Mouse (Mus musculus): ENCODE data around the gene Cyp1a2.

- TF ChIP-seq CTCF (IDR thresholded peaks at IDR 0.05): no peak
- TF ChIP-seq EP300 (IDR thresholded peaks at IDR 0.05): no peak
These were observed 36.9 kb downstream of the Cyp1a2 start for GRCm38 (mm10) chr9:57646551-57647103.
